Mouse (Mus musculus): Measurements from ENCODE around the gene Gpr19. TPM values are rescaled to one million over a fixed set of nuclear protein-coding genes. Genes with fewer than 3 reads are reported as not detected.

Gene Gpr19
- polyA plus RNA-seq, 1 experiment from 2014 or later = 8.4 TPM

GRCm38 (mm10) chr6:134903368-134903767 is 5.0 kb upstream of the Gpr19 start:
- WGBS (ENCODE audit: insufficient replicate concordance) = 65% methylated on average over 4 of the region's 4 CpGs
- H3K4me2 ChIP-seq = no peak overlapping the region
- no peak overlapping the region for H3K4me3 ChIP-seq
- H3K9ac ChIP-seq = no peak overlapping the region
- peak overlapping the region; percentile 75; the same call in 1 of the 2 replicates for H3K27ac ChIP-seq
- H3K27me3 ChIP-seq (replicated peaks) = no peaks in the 10 kb centered on the region
- peaks cover 35% of the 10 kb centered on the region for H3K4me1 ChIP-seq
- H3K9me3 ChIP-seq (replicated peaks) = no peaks in the 10 kb centered on the region
- no peaks in the 10 kb centered on the region for H3K36me3 ChIP-seq
- ATAC-seq = no peak

- Histone ChIP-seq H3K36me3 (no peaks in the 10 kb centered on the region), H3K27me3 (replicated peaks) (no peaks in the 10 kb centered on the region), H3K4me2 (peak overlapping the region; percentile 91), H3K4me3 (peak overlapping the region; percentile 80), H3K9me3 (replicated peaks) (no peaks in the 10 kb centered on the region), H3K27ac (peak overlapping the region; percentile 100), H3K9ac (peak overlapping the region; percentile 91), H3K4me1 (peaks cover 28% of the 10 kb centered on the region)
- under 1% methylated on average over 38 of the region's 38 CpGs for WGBS (ENCODE audit: insufficient replicate concordance)
- ATAC-seq = peak; percentile 91
Measured at GRCm38 (mm10) chr6:134897443-134898094, 809 bp downstream of the Gpr19 start.

- H3K27ac ChIP-seq = peak overlapping the region; percentile 100
- H3K4me3 ChIP-seq = peak overlapping the region; percentile 80
- ATAC-seq = no peak
- peak overlapping the region; percentile 91 for H3K4me2 ChIP-seq
- H3K9me3 ChIP-seq (replicated peaks) = no peaks in the 10 kb centered on the region
- H3K36me3 ChIP-seq = no peaks in the 10 kb centered on the region
- WGBS (ENCODE audit: insufficient replicate concordance) = 42% methylated on average over 15 of the region's 15 CpGs
- no peaks in the 10 kb centered on the region for H3K27me3 ChIP-seq (replicated peaks)
- peak overlapping the region; percentile 91 for H3K9ac ChIP-seq
- H3K4me1 ChIP-seq = peaks cover 25% of the 10 kb centered on the region
Measured at GRCm38 (mm10) chr6:134896570-134897436, 1.6 kb downstream of the Gpr19 start.

- no peak overlapping the region for H3K27ac ChIP-seq
- no peaks in the 10 kb centered on the region for H3K9me3 ChIP-seq (replicated peaks)
- peaks cover 10% of the 10 kb centered on the region for H3K4me1 ChIP-seq
- H3K4me2 ChIP-seq = no peak overlapping the region
- no peaks in the 10 kb centered on the region for H3K36me3 ChIP-seq
- peaks cover 21% of the 10 kb centered on the region for H3K27me3 ChIP-seq (replicated peaks)
- no peak overlapping the region for H3K9ac ChIP-seq
- no peak overlapping the region for H3K4me3 ChIP-seq
- WGBS (ENCODE audit: insufficient replicate concordance) = 54% methylated on average over 7 of the region's 7 CpGs
- no peak for ATAC-seq
Measured at GRCm38 (mm10) chr6:134890436-134890835, 7.9 kb downstream of the Gpr19 start.

GRCm38 (mm10) chr6:134889763-134890162 is 8.6 kb downstream of the Gpr19 start:
- Histone ChIP-seq H3K27me3 (replicated peaks) (peaks cover 21% of the 10 kb centered on the region), H3K4me1 (peaks cover 10% of the 10 kb centered on the region), H3K27ac (no peak overlapping the region), H3K9ac (no peak overlapping the region), H3K4me2 (no peak overlapping the region), H3K4me3 (no peak overlapping the region), H3K36me3 (no peaks in the 10 kb centered on the region), H3K9me3 (replicated peaks) (no peaks in the 10 kb centered on the region)
- no peak for ATAC-seq
- WGBS (ENCODE audit: insufficient replicate concordance) = 58% methylated on average over 1 of the region's 1 CpGs

GRCm38 (mm10) chr6:134888563-134889017 is 9.8 kb downstream of the Gpr19 start:
- Histone ChIP-seq H3K4me1 (peaks cover 10% of the 10 kb centered on the region), H3K27me3 (replicated peaks) (peaks cover 21% of the 10 kb centered on the region), H3K9ac (no peak overlapping the region), H3K4me2 (no peak overlapping the region), H3K9me3 (replicated peaks) (no peaks in the 10 kb centered on the region), H3K4me3 (no peak overlapping the region), H3K27ac (no peak overlapping the region), H3K36me3 (no peaks in the 10 kb centered on the region)
- WGBS (ENCODE audit: insufficient replicate concordance) = 19% methylated on average over 4 of the region's 4 CpGs
- no peak for ATAC-seq

- WGBS (ENCODE audit: insufficient replicate concordance) = 15% methylated on average over 10 of the region's 10 CpGs
- ATAC-seq = no peak
- Histone ChIP-seq H3K4me3 (no peak overlapping the region), H3K4me1 (peaks cover 10% of the 10 kb centered on the region), H3K9ac (no peak overlapping the region), H3K36me3 (no peaks in the 10 kb centered on the region), H3K27me3 (replicated peaks) (peaks cover 21% of the 10 kb centered on the region), H3K9me3 (replicated peaks) (no peaks in the 10 kb centered on the region), H3K4me2 (peak overlapping the region; percentile 24), H3K27ac (no peak overlapping the region)
Measured at GRCm38 (mm10) chr6:134887711-134888449, 10.5 kb downstream of the Gpr19 start.

GRCm38 (mm10) chr6:134887008-134887407 is 11.4 kb downstream of the Gpr19 start:
- 0 out of 2 replicates have a peak, but pooled peaks cover 1% of the 10 kb centered on the region for H3K36me3 ChIP-seq
- 55% methylated on average over 5 of the region's 5 CpGs for WGBS (ENCODE audit: insufficient replicate concordance)
- H3K27ac ChIP-seq = no peak overlapping the region
- H3K4me3 ChIP-seq = no peak overlapping the region
- ATAC-seq = no peak
- H3K9ac ChIP-seq = no peak overlapping the region
- peaks cover 21% of the 10 kb centered on the region for H3K27me3 ChIP-seq (replicated peaks)
- H3K9me3 ChIP-seq (replicated peaks) = no peaks in the 10 kb centered on the region
- H3K4me1 ChIP-seq = peaks cover 10% of the 10 kb centered on the region
- H3K4me2 ChIP-seq = no peak overlapping the region

- no peak overlapping the region for H3K9ac ChIP-seq
- H3K9me3 ChIP-seq (replicated peaks) = no peaks in the 10 kb centered on the region
- no peak overlapping the region for H3K4me3 ChIP-seq
- no peak for ATAC-seq
- 79% methylated on average over 8 of the region's 8 CpGs for whole genome bisulfite sequencing (ENCODE audit: insufficient replicate concordance)
- H3K4me2 ChIP-seq = no peak overlapping the region
- H3K4me1 ChIP-seq = peaks cover 10% of the 10 kb centered on the region
- H3K27ac ChIP-seq = no peak overlapping the region
- 0 out of 2 replicates have a peak, but pooled peaks cover 5% of the 10 kb centered on the region for H3K36me3 ChIP-seq
- peaks cover 21% of the 10 kb centered on the region for H3K27me3 ChIP-seq (replicated peaks)
Measured at GRCm38 (mm10) chr6:134886475-134886874, 11.9 kb downstream of the Gpr19 start.

GRCm38 (mm10) chr6:134885515-134885914 is 12.9 kb downstream of the Gpr19 start:
- Histone ChIP-seq H3K9ac (no peak overlapping the region), H3K36me3 (0 out of 2 replicates have a peak, but pooled peaks cover 5% of the 10 kb centered on the region), H3K4me1 (peaks cover 10% of the 10 kb centered on the region), H3K27me3 (replicated peaks) (peaks cover 21% of the 10 kb centered on the region), H3K4me3 (no peak overlapping the region), H3K9me3 (replicated peaks) (no peaks in the 10 kb centered on the region), H3K4me2 (no peak overlapping the region), H3K27ac (no peak overlapping the region)
- no peak for ATAC-seq
- WGBS (ENCODE audit: insufficient replicate concordance) = 76% methylated on average over 2 of the region's 2 CpGs

- 62% methylated on average over 4 of the region's 4 CpGs for WGBS (ENCODE audit: insufficient replicate concordance)
- Histone ChIP-seq H3K4me3 (no peak overlapping the region), H3K4me2 (no peak overlapping the region), H3K27ac (no peak overlapping the region), H3K27me3 (replicated peaks) (peaks cover 18% of the 10 kb centered on the region), H3K36me3 (0 out of 2 replicates have a peak, but pooled peaks cover 5% of the 10 kb centered on the region), H3K9ac (no peak overlapping the region), H3K4me1 (peaks cover 9% of the 10 kb centered on the region), H3K9me3 (replicated peaks) (no peaks in the 10 kb centered on the region)
- no peak for ATAC-seq
Measured at GRCm38 (mm10) chr6:134883661-134884060, 14.7 kb downstream of the Gpr19 start.

All from liver, embryonic 12.5 days (tissue).